Mouse (Mus musculus) adrenal gland, adult 18-20 months (tissue): ENCODE measurements around the gene Ppt1. TPM values are rescaled to one million over a fixed set of nuclear protein-coding genes. Genes with fewer than 3 reads are reported as not detected.
"Not testable (repeated sequence)": the region's sequence is repeated elsewhere in the genome, so short reads cannot be mapped to it uniquely, and the experiment has no call there.

Source experiments
- DNase-seq, 2 experiments: peaks; one replicate each; pipeline ENCODE4 v3.0.0; 2021 to 2022; ENCODE audit warnings: low spot score in 2 of 2
- long read RNA-seq, 2 experiments: library from polyadenylated mRNA; stranded (forward); transcript quantifications; one replicate each; pipeline ENCODE4 v2.0.0; 2021
- total RNA-seq, 2 experiments: library from RNA; stranded (reverse); gene quantifications; 1 replicate in 1 of 2; 2 replicates in 1 of 2; pipeline ENCODE4 v1.2.3; 2021

Gene Ppt1
- 10 to 100 TPM; 71.4 to 79.5 TPM for total RNA-seq
- long read RNA-seq, experiment 1, transcript Ppt1-201 (9 exons, 2,381 nt): major isoform, 60 of 65 reads
- long read RNA-seq, experiment 1, partial matches to known transcripts: 2 of 65 reads
- long read RNA-seq, experiment 1, other reads (novel, unspliced or antisense): 3 of 65 reads
- long read RNA-seq, experiment 2, transcript Ppt1-201 (9 exons, 2,381 nt): major isoform, 74 of 83 reads
- long read RNA-seq, experiment 2, partial matches to known transcripts: 3 of 83 reads
- long read RNA-seq, experiment 2, other reads (novel, unspliced or antisense): 5 of 83 reads

GRCm38 (mm10) chr4:122835530-122836402 lies at the start of gene Ppt1:
Ppt1 (plus strand) TSS chr4:122836242.
- DNase-seq: peak; percentile 77 to 84

- DNase-seq: no peak
Observed at GRCm38 (mm10) chr4:122789335-122790089, 46.5 kb upstream of the Ppt1 start.

- peak; percentile 68 to 72 for DNase-seq
Observed at GRCm38 (mm10) chr4:122808108-122808507, 27.9 kb upstream of the Ppt1 start.

GRCm38 (mm10) chr4:122811180-122811579 lies 24.9 kb upstream of the Ppt1 start:
- no peak for DNase-seq

- no peak for DNase-seq
Observed at GRCm38 (mm10) chr4:122811824-122812223, 24.2 kb upstream of the Ppt1 start.

- DNase-seq: no peak
Observed at GRCm38 (mm10) chr4:122816202-122816601, 19.8 kb upstream of the Ppt1 start.

- not testable (repeated sequence) for DNase-seq
Observed at GRCm38 (mm10) chr4:122820941-122821340, 15.1 kb upstream of the Ppt1 start.

- DNase-seq: no peak
Observed at GRCm38 (mm10) chr4:122827651-122828050, 8.4 kb upstream of the Ppt1 start.

- no peak for DNase-seq
Observed at GRCm38 (mm10) chr4:122829339-122829738, 6.7 kb upstream of the Ppt1 start.

GRCm38 (mm10) chr4:122831888-122832287 lies 4.2 kb upstream of the Ppt1 start:
- DNase-seq: no peak

GRCm38 (mm10) chr4:122836403-122836775 lies 347 bp downstream of the Ppt1 start:
- DNase-seq: no peak

- no peak for DNase-seq
Observed at GRCm38 (mm10) chr4:122837180-122837730, 1.2 kb downstream of the Ppt1 start.

GRCm38 (mm10) chr4:122837994-122838393 lies 2.0 kb downstream of the Ppt1 start:
- no peak for DNase-seq

- DNase-seq: no peak
Observed at GRCm38 (mm10) chr4:122838416-122838815, 2.4 kb downstream of the Ppt1 start.

- peak in 1 of 2 experiments; percentile 37 for DNase-seq
Observed at GRCm38 (mm10) chr4:122848150-122848621, 12.1 kb downstream of the Ppt1 start.

GRCm38 (mm10) chr4:122851535-122851934 lies 15.5 kb downstream of the Ppt1 start:
- DNase-seq: no peak

GRCm38 (mm10) chr4:122853691-122854090 lies 17.6 kb downstream of the Ppt1 start:
- DNase-seq: no peak

GRCm38 (mm10) chr4:122854770-122855169 lies 18.7 kb downstream of the Ppt1 start:
- DNase-seq: no peak

- DNase-seq: no peak
Observed at GRCm38 (mm10) chr4:122857909-122858308, 21.9 kb downstream of the Ppt1 start.

GRCm38 (mm10) chr4:122859096-122859674 lies 23.1 kb downstream of the Ppt1 start:
- no peak for DNase-seq

GRCm38 (mm10) chr4:122861836-122862235 lies 25.8 kb downstream of the Ppt1 start:
- no peak for DNase-seq
